Mouse (Mus musculus) 3134 (cell line): ENCODE measurements around the gene Mrpl24.

Source experiments
- DNase-seq: peaks from one replicate; pipeline ENCODE4 v3.0.0-alpha.2; 2011; ENCODE audit warnings: low spot score; ENCODE audit not compliant: insufficient read length; ENCODE audit errors: extremely low read depth

Mrpl24 gene

DNA sequence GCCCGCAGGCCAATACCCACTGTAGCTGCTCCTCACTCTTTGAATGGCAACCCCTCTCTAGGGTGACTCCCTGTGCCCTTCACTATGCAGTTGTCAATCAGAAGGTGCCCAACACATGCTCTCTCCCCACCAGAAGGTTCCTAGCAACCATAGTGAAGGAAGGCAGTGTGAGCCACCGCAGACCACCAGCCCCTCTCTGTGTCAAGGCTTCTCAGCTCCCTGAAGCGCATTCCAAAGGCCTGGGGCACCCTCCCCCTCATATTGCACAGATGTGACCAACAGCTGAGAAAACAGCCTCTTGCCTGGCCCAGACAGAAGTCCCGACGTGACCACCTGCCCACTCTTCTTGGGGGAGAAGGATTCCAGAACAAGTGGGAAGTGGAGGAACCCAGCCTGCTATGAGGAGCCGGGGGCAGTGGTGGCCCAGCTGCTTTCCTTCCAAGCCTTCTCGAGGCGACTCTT, 52.9 kb downstream of the Mrpl24 start:
- DNase-seq, result no peak

- no peak for DNase-seq
Observed at GRCm38 (mm10) chr3:87972776-87973175, 53.5 kb downstream of the Mrpl24 start.
